Mouse (Mus musculus) midbrain, embryonic 14.5 days (tissue): ENCODE measurements around the gene Tlk1. TPM values are rescaled to one million over a fixed set of nuclear protein-coding genes. Genes with fewer than 3 reads are reported as not detected.

ENCODE experiments used
- ATAC-seq: fragments of 200-750 bp; cut with Nextera tagmentation; 2 replicates; pipeline ENCODE4 v1.8.0; 2017; ENCODE audit warnings: moderate number of reproducible peaks, moderate library complexity; ENCODE audit not compliant: low FRiP score, low TSS enrichment
- DNase-seq: peaks from one replicate; pipeline ENCODE4 v3.0.0-alpha.2; 2015
- H3K27ac ChIP-seq: fragments of 300-500 bp; sonication (generic); replicated peaks from 2 replicates; pipeline ENCODE4 v1.5.1; 2014; ENCODE audit warnings: mild to moderate bottlenecking, low read depth, low read length, moderate library complexity
- H3K27me3 ChIP-seq: fragments of 300-500 bp; sonication (generic); 2 replicates; pipeline ENCODE4 v1.6.1; 2014; ENCODE audit warnings: low read length, control low read depth, mixed read lengths; ENCODE audit not compliant: control insufficient read depth, insufficient read depth
- H3K36me3 ChIP-seq: fragments of 300-500 bp; sonication (generic); 2 replicates; pipeline ENCODE4 v1.6.1; 2014; ENCODE audit warnings: low read length, control low read depth; ENCODE audit not compliant: control insufficient read depth, insufficient read depth
- H3K4me1 ChIP-seq: fragments of 300-500 bp; sonication (generic); 2 replicates; pipeline ENCODE4 v1.6.1; 2014; ENCODE audit warnings: mild to moderate bottlenecking, antibody characterized with exemption, low read length, control low read depth; ENCODE audit not compliant: control insufficient read depth, insufficient read depth
- H3K4me2 ChIP-seq: fragments of 300-500 bp; sonication (generic); 2 replicates; pipeline ENCODE4 v1.6.1; 2014; ENCODE audit warnings: mild to moderate bottlenecking, low read length, moderate library complexity
- H3K4me3 ChIP-seq: fragments of 300-500 bp; sonication (generic); replicated peaks from 2 replicates; pipeline ENCODE4 v1.5.1; 2014; ENCODE audit warnings: low read depth, low read length
- H3K9ac ChIP-seq: fragments of 300-500 bp; sonication (generic); replicated peaks from 2 replicates; pipeline ENCODE4 v1.6.1; 2014; ENCODE audit warnings: mild to moderate bottlenecking, low read length, moderate library complexity
- H3K9me3 ChIP-seq: fragments of 300-500 bp; sonication (generic); 2 replicates; pipeline ENCODE4 v1.6.1; 2016; ENCODE audit warnings: low read length, control low read depth, mixed read lengths; ENCODE audit not compliant: control insufficient read depth
- WGBS: fragments of 180-500 bp; shearing (Covaris S2); extraction: QIAGEN DNeasy Blood & Tissue Kit; methylation state at CpG from one replicate; pipeline ENCODE4 v1.1.7; 2014; 5-methylcytosine and 5-hydroxymethylcytosine counted together
- polyA plus RNA-seq: library from polyadenylated mRNA; unstranded; fragments of >200 nt; fragmentation: Nextera tagmentation; extraction: Ambion mirVana; gene quantifications from 2 replicates; pipeline ENCODE4 v1.2.1, GENCODE M21; 2014

Gene Tlk1
- polyA plus RNA-seq, 1 experiment from 2014 or later, result 27.5 TPM

- peaks cover 12% of the 10 kb centered on the region for H3K36me3 ChIP-seq
- H3K9me3 ChIP-seq, result no peaks in the 10 kb centered on the region
- peak; percentile 70 for DNase-seq
- H3K27me3 ChIP-seq, result no peaks in the 10 kb centered on the region
- no peak overlapping the region for H3K27ac ChIP-seq
- H3K4me1 ChIP-seq, result no peaks in the 10 kb centered on the region
- H3K4me3 ChIP-seq, result no peak overlapping the region
- no peak for ATAC-seq
- no peak overlapping the region for H3K4me2 ChIP-seq
- no peak overlapping the region for H3K9ac ChIP-seq
- WGBS, result 75% methylated on average over 7 of the region's 7 CpGs
Measured at GRCm38 (mm10) chr2:70673445-70674126, 151.9 kb downstream of the Tlk1 start.

- ATAC-seq (no peak), DNase-seq (no peak)
- H3K27me3 ChIP-seq, result no peaks in the 10 kb centered on the region
- no peak overlapping the region for H3K9ac ChIP-seq
- no peak overlapping the region for H3K4me3 ChIP-seq
- no peak overlapping the region for H3K4me2 ChIP-seq
- 0 out of 2 replicates have a peak, but pooled peaks cover 3% of the 10 kb centered on the region for H3K36me3 ChIP-seq
- H3K27ac ChIP-seq, result no peak overlapping the region
- no peaks in the 10 kb centered on the region for H3K4me1 ChIP-seq
- 83% methylated on average over 2 of the region's 2 CpGs for WGBS
- H3K9me3 ChIP-seq, result no peaks in the 10 kb centered on the region
Measured at GRCm38 (mm10) chr2:70672476-70672875, 153.1 kb downstream of the Tlk1 start.

- ATAC-seq, result no peak
- Histone ChIP-seq H3K4me3 (no peak overlapping the region), H3K27me3 (no peaks in the 10 kb centered on the region), H3K9ac (no peak overlapping the region), H3K9me3 (no peaks in the 10 kb centered on the region), H3K4me2 (no peak overlapping the region), H3K4me1 (no peaks in the 10 kb centered on the region), H3K36me3 (no peaks in the 10 kb centered on the region), H3K27ac (no peak overlapping the region)
- no peak for DNase-seq
- WGBS, result 73% methylated on average over 2 of the region's 2 CpGs
Measured at GRCm38 (mm10) chr2:70669896-70670295, 155.6 kb downstream of the Tlk1 start.

- DNase-seq (no peak), ATAC-seq (no peak)
- Histone ChIP-seq H3K4me2 (no peak overlapping the region), H3K36me3 (no peaks in the 10 kb centered on the region), H3K9ac (no peak overlapping the region), H3K9me3 (no peaks in the 10 kb centered on the region), H3K4me3 (no peak overlapping the region), H3K27ac (no peak overlapping the region), H3K4me1 (no peaks in the 10 kb centered on the region), H3K27me3 (no peaks in the 10 kb centered on the region)
- WGBS, result 86% methylated on average over 2 of the region's 2 CpGs
Measured at GRCm38 (mm10) chr2:70669241-70669640, 156.3 kb downstream of the Tlk1 start.

- 94% methylated on average over 7 of the region's 7 CpGs for WGBS
- Histone ChIP-seq H3K9me3 (no peaks in the 10 kb centered on the region), H3K4me1 (peaks cover 6% of the 10 kb centered on the region), H3K4me2 (no peak overlapping the region), H3K27me3 (no peaks in the 10 kb centered on the region), H3K9ac (no peak overlapping the region), H3K27ac (no peak overlapping the region), H3K36me3 (no peaks in the 10 kb centered on the region), H3K4me3 (no peak overlapping the region)
- no peak for ATAC-seq
- no peak for DNase-seq
Measured at GRCm38 (mm10) chr2:70667016-70667415, 158.5 kb downstream of the Tlk1 start.

GRCm38 (mm10) chr2:70663764-70664163, 161.8 kb downstream of the Tlk1 start:
- no peak for ATAC-seq
- Histone ChIP-seq H3K4me2 (no peak overlapping the region), H3K9me3 (no peaks in the 10 kb centered on the region), H3K4me3 (no peak overlapping the region), H3K27me3 (no peaks in the 10 kb centered on the region), H3K27ac (no peak overlapping the region), H3K4me1 (peaks cover 11% of the 10 kb centered on the region), H3K36me3 (no peaks in the 10 kb centered on the region), H3K9ac (no peak overlapping the region)
- 76% methylated on average over 5 of the region's 5 CpGs for WGBS
- DNase-seq, result peak; percentile 46

Other genes starting within 250 kb of the Tlk1 start
- 114 and 143 TPM in 2 replicates for gene Gorasp2, start 164.2 kb downstream of the Tlk1 start, polyA plus RNA-seq
- 4.3 and 6.2 TPM in 2 replicates for gene Gm26558, start 163.6 kb downstream of the Tlk1 start, polyA plus RNA-seq
- gene Dcaf17, start 229.6 kb upstream of the Tlk1 start, polyA plus RNA-seq, result 28.7 and 33.3 TPM in 2 replicates
- gene Mettl8, start 229.9 kb upstream of the Tlk1 start, polyA plus RNA-seq, result 9.6 and 13.8 TPM in 2 replicates